Mouse (Mus musculus): ENCODE results near the gene Slc35d2.
"Not testable (repeated sequence)": the region's sequence is repeated elsewhere in the genome, so short reads cannot be mapped to it uniquely, and the experiment has no call there.

Slc35d2 gene

GRCm38 (mm10) chr13:64052281-64052680, 76.9 kb downstream of the Slc35d2 start:
- DNase-seq (ENCODE audit: low read depth) = not testable (repeated sequence)

GRCm38 (mm10) chr13:64050895-64051294, 78.3 kb downstream of the Slc35d2 start:
- no peak for DNase-seq (ENCODE audit: low read depth)

- no peak for DNase-seq (ENCODE audit: low read depth)
These were observed 79.6 kb downstream of the Slc35d2 start for GRCm38 (mm10) chr13:64049535-64049934.

GRCm38 (mm10) chr13:64048467-64048866, 80.7 kb downstream of the Slc35d2 start:
- no peak for DNase-seq (ENCODE audit: low read depth)
